ENCODE assay signal across 31 mouse cellular contexts in genomic region chr12:44903205-44903732, GRCm38 (mm10).
DNase-seq lines count a peak whose midpoint lies in the region; ATAC-seq and TF ChIP-seq lines count a peak whose summit lies in the region.
"Had no signal": no experiment of that assay in that cellular context is flagged by ENCODE, and none has a peak within 500 bp of the region (broad histone marks: within the 10 kb centered on the region; RNA-seq: fewer than 3 reads in every experiment).

No protein-coding gene starts in this region.

- no peak overlapping the region for H3K4me2 ChIP-seq in kidney, embryonic 16.5 days (replicated peaks; ENCODE audit: low read depth, low read length)
- no peak overlapping the region for H3K4me2 ChIP-seq in midbrain, postnatal 0 days (ENCODE audit: low read depth, low read length, poor library complexity, severe bottlenecking)
- H3K4me2 ChIP-seq: heart, embryonic 11.5 days; liver, embryonic 12.5 days had no signal

- H3K9ac ChIP-seq in kidney, embryonic 16.5 days (replicated peaks; ENCODE audit: low read length): no peak overlapping the region
- H3K9ac ChIP-seq in midbrain, postnatal 0 days (replicated peaks; ENCODE audit: low read length, poor library complexity, severe bottlenecking): no peak overlapping the region
- H3K9ac ChIP-seq: liver, embryonic 12.5 days; liver, postnatal 0 days had no signal

- no peak for TF ChIP-seq CTCF in midbrain, postnatal 0 days (IDR thresholded peaks at IDR 0.05)
- TF ChIP-seq CTCF in lung, adult 2 months (IDR thresholded peaks at IDR 0.05; ENCODE audit: insufficient read depth, low read length): no peak

- no peaks in the 10 kb centered on the region for H3K27me3 ChIP-seq in kidney, embryonic 16.5 days (ENCODE audit: insufficient read depth, low read length)
- H3K27me3 ChIP-seq in midbrain, postnatal 0 days (ENCODE audit: insufficient read depth, low read length): no peaks in the 10 kb centered on the region
- H3K27me3 ChIP-seq: liver, embryonic 12.5 days; megakaryocyte, embryonic 14.5 days; Patski had no signal

- TF ChIP-seq POLR2A in lung, adult 2 months (IDR thresholded peaks at IDR 0.05; ENCODE audit: borderline replicate concordance, extremely low read depth, low read depth, low read length): no peak

- DNase-seq in cerebellum, adult 9-11 months: peak; percentile 3
- no peak for DNase-seq in cerebellum, adult 11 months
- peak; percentile 6 for DNase-seq in kidney, postnatal 14 days
- peak; percentile 34 for DNase-seq in brain, adult 2 months (ENCODE audit: low read depth, low spot score)
- DNase-seq in midbrain, postnatal 0 days (ENCODE audit: low spot score): peak; percentile 49
- DNase-seq in lung, adult 2 months: no peak
- DNase-seq: adrenal gland, postnatal 14 days; cerebellum, adult 8-10 months; gastrocnemius, adult 2 months; gastrocnemius, postnatal 36 days; heart, adult 18-20 months; heart, postnatal 36 days; kidney, adult 11 months; kidney, postnatal 36 days; left cerebral cortex, postnatal 4 days; liver, postnatal 0 days; lung, postnatal 4 days; right cerebral cortex, adult 18-20 months; spleen, adult 18-20 months; thymus, postnatal 14 days had no signal

- no peaks in the 10 kb centered on the region for H3K4me1 ChIP-seq in kidney, embryonic 16.5 days (ENCODE audit: insufficient read depth, low read length)
- H3K4me1 ChIP-seq in midbrain, postnatal 0 days (ENCODE audit: insufficient read depth, low read length): no peaks in the 10 kb centered on the region
- no peaks in the 10 kb centered on the region for H3K4me1 ChIP-seq in lung, adult 2 months (ENCODE audit: control insufficient read depth, insufficient read depth, low read length)
- H3K4me1 ChIP-seq: liver, embryonic 12.5 days had no signal

- no peaks in the 10 kb centered on the region for H3K36me3 ChIP-seq in kidney, embryonic 16.5 days (ENCODE audit: insufficient read depth, low read length)
- H3K36me3 ChIP-seq in midbrain, postnatal 0 days (ENCODE audit: insufficient read depth, low read length): no peaks in the 10 kb centered on the region
- H3K36me3 ChIP-seq: G1E; liver, embryonic 12.5 days had no signal

- H3K27ac ChIP-seq in kidney, embryonic 16.5 days (ENCODE audit: low read length): no peak overlapping the region
- H3K27ac ChIP-seq in midbrain, postnatal 0 days (ENCODE audit: low read depth, low read length): no peak overlapping the region
- H3K27ac ChIP-seq: gastrocnemius, adult 2 months; layer of hippocampus, adult 2 months; liver, embryonic 12.5 days had no signal

- WGBS in kidney, embryonic 16.5 days: 58% methylated on average over 1 of the region's 1 CpGs
- WGBS in midbrain, postnatal 0 days: 34% methylated on average over 1 of the region's 1 CpGs
- 53% methylated on average over 1 of the region's 1 CpGs for WGBS in lung, adult 2 months

- H3K9me3 ChIP-seq in kidney, embryonic 16.5 days (ENCODE audit: low read length): no peaks in the 10 kb centered on the region
- no peaks in the 10 kb centered on the region for H3K9me3 ChIP-seq in midbrain, postnatal 0 days (ENCODE audit: low read length)
- H3K9me3 ChIP-seq: liver, embryonic 12.5 days; megakaryocyte, embryonic 14.5 days had no signal

- no peak for ATAC-seq in kidney, embryonic 16.5 days (ENCODE audit: low FRiP score, low TSS enrichment)
- no peak for ATAC-seq in midbrain, postnatal 0 days (ENCODE audit: low FRiP score)
- ATAC-seq: forebrain, embryonic 16.5 days; inflammation-experienced regulatory T-cells, adult 6 months; liver, embryonic 12.5 days; liver, postnatal 0 days; lung, postnatal 0 days; Patski had no signal

- H3K4me3 ChIP-seq in kidney, embryonic 16.5 days (ENCODE audit: low read length): no peak overlapping the region
- no peak overlapping the region for H3K4me3 ChIP-seq in midbrain, postnatal 0 days (ENCODE audit: low read depth, low read length)
- no peak overlapping the region for H3K4me3 ChIP-seq in lung, adult 2 months (replicated peaks; ENCODE audit: extremely low read depth, low read depth, low read length)
- H3K4me3 ChIP-seq: erythroblast, embryonic 14.5 days; gastrocnemius, adult 2 months; layer of hippocampus, adult 2 months; liver, embryonic 12.5 days; megakaryocyte, embryonic 14.5 days had no signal

Comparison
In these comparisons a context has a peak if more than half of its experiments do, and no peak if none do; other contexts are left out.
1. DNase-seq: peak in cerebellum, adult 9-11 months (single experiment), kidney, postnatal 14 days (single experiment), brain, adult 2 months (single experiment) and midbrain, postnatal 0 days (single experiment); none in cerebellum, adult 11 months (single experiment) and lung, adult 2 months (single experiment).